Mouse (Mus musculus) stomach, embryonic 16.5 days (tissue): Measurements from ENCODE around the gene Rnf135. TPM values are rescaled to one million over a fixed set of nuclear protein-coding genes. Genes with fewer than 3 reads are reported as not detected.
A peak's percentile ranks its signal among the peaks of the same experiment; 100 is the strongest.
"Not testable (repeated sequence)": the region's sequence is repeated elsewhere in the genome, so short reads cannot be mapped to it uniquely, and the experiment has no call there.

ENCODE experiments used
- ATAC-seq: fragments of 200-750 bp; cut with Nextera tagmentation; 2 replicates; pipeline ENCODE4 v1.8.0; 2017; ENCODE audit warnings: moderate number of reproducible peaks, moderate TSS enrichment; ENCODE audit not compliant: insufficient read depth, low FRiP score
- H3K27ac ChIP-seq: fragments of 300-500 bp; sonication (generic); 2 replicates; pipeline ENCODE4 v1.5.1; 2014; ENCODE audit warnings: low read length
- H3K27me3 ChIP-seq: fragments of 300-500 bp; sonication (generic); 2 replicates; pipeline ENCODE4 v1.6.1; 2014; ENCODE audit warnings: low read length, control low read depth, mixed read lengths; ENCODE audit not compliant: control insufficient read depth, insufficient read depth
- H3K36me3 ChIP-seq: fragments of 300-500 bp; sonication (generic); 2 replicates; pipeline ENCODE4 v1.6.1; 2014; ENCODE audit warnings: low read length; ENCODE audit not compliant: control insufficient read depth, insufficient read depth
- H3K4me1 ChIP-seq: fragments of 300-500 bp; sonication (generic); 2 replicates; pipeline ENCODE4 v1.6.1; 2014; ENCODE audit warnings: low read length, control low read depth, mixed read lengths; ENCODE audit not compliant: control insufficient read depth, insufficient read depth
- H3K4me2 ChIP-seq: fragments of 300-500 bp; sonication (generic); 2 replicates; pipeline ENCODE4 v1.6.1; 2014; ENCODE audit warnings: low read depth, low read length, mixed read lengths
- H3K4me3 ChIP-seq: fragments of 300-500 bp; sonication (generic); replicated peaks from 2 replicates; pipeline ENCODE4 v1.5.1; 2014; ENCODE audit warnings: mild to moderate bottlenecking, low read length
- H3K9ac ChIP-seq: fragments of 300-500 bp; sonication (generic); 2 replicates; pipeline ENCODE4 v1.6.1; 2014; ENCODE audit warnings: low read length
- H3K9me3 ChIP-seq: fragments of 300-500 bp; sonication (generic); replicated peaks from 2 replicates; pipeline ENCODE4 v1.6.1; 2016; ENCODE audit warnings: low read length, control low read depth; ENCODE audit not compliant: control insufficient read depth
- WGBS: fragments of 180-500 bp; shearing (Covaris S2); extraction: QIAGEN DNeasy Blood & Tissue Kit; methylation state at CpG from one replicate; pipeline ENCODE4 v1.1.7; 2014; 5-methylcytosine and 5-hydroxymethylcytosine counted together
- polyA plus RNA-seq: library from polyadenylated mRNA; unstranded; fragments of >200 nt; fragmentation: Nextera tagmentation; extraction: Ambion mirVana; gene quantifications from 2 replicates; pipeline ENCODE4 v1.2.1, GENCODE M21; 2015

The Rnf135 gene
- polyA plus RNA-seq, 1 experiment from 2014 or later, result 11.6 TPM

- Histone ChIP-seq H3K4me1 (no peaks in the 10 kb centered on the region), H3K9me3 (no peaks in the 10 kb centered on the region), H3K27me3 (no peaks in the 10 kb centered on the region), H3K4me3 (no peak overlapping the region), H3K36me3 (no peaks in the 10 kb centered on the region), H3K27ac (no peak overlapping the region), H3K9ac (no peak overlapping the region), H3K4me2 (no peak overlapping the region)
- WGBS, result 80% methylated on average over 3 of the region's 3 CpGs
- ATAC-seq, result no peak
Measured at GRCm38 (mm10) chr11:80169629-80170028, 14.0 kb upstream of the Rnf135 start.

GRCm38 (mm10) chr11:80170351-80170750, 13.3 kb upstream of the Rnf135 start:
- H3K4me2 ChIP-seq, result no peak overlapping the region
- H3K27ac ChIP-seq, result no peak overlapping the region
- no peak overlapping the region for H3K9ac ChIP-seq
- no peaks in the 10 kb centered on the region for H3K4me1 ChIP-seq
- no peaks in the 10 kb centered on the region for H3K36me3 ChIP-seq
- H3K4me3 ChIP-seq, result no peak overlapping the region
- ATAC-seq, result no peak
- H3K9me3 ChIP-seq, result no peaks in the 10 kb centered on the region
- no peaks in the 10 kb centered on the region for H3K27me3 ChIP-seq
- WGBS, result 55% methylated on average over 5 of the region's 5 CpGs

DNA sequence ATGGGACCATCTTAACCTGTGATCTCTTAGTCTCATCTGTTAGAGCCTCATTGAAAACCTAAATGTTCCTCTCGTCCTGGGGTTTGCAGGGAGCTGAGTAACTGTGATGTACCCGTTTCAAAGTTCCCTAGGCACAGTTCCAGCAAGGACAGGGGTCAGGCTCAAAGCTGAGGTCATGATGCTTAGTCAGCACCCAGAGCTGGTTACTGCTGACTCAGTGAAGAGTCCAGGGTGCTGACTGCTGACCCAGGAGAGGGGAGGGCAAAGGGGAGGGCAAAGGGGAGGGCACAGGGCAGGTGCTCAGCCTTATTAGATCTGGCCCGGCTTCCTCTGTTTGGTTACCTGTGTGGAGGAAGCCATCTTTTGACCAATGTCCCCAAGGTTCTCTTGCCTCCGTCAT, 11.8 kb upstream of the Rnf135 start:
- Histone ChIP-seq H3K9ac (no peak overlapping the region), H3K4me3 (no peak overlapping the region), H3K4me2 (no peak overlapping the region), H3K27me3 (no peaks in the 10 kb centered on the region), H3K9me3 (no peaks in the 10 kb centered on the region), H3K27ac (no peak overlapping the region), H3K36me3 (no peaks in the 10 kb centered on the region), H3K4me1 (no peaks in the 10 kb centered on the region)
- WGBS, result 67% methylated on average over 4 of the region's 4 CpGs
- ATAC-seq, result peak; percentile 15; the same call in 1 of the 2 replicates

- ATAC-seq, result no peak
- 76% methylated on average over 11 of the region's 11 CpGs for WGBS
- Histone ChIP-seq H3K9ac (no peak overlapping the region), H3K36me3 (no peaks in the 10 kb centered on the region), H3K4me2 (no peak overlapping the region), H3K27me3 (no peaks in the 10 kb centered on the region), H3K9me3 (no peaks in the 10 kb centered on the region), H3K4me3 (no peak overlapping the region), H3K27ac (no peak overlapping the region), H3K4me1 (no peaks in the 10 kb centered on the region)
Measured at GRCm38 (mm10) chr11:80173963-80174670, 9.5 kb upstream of the Rnf135 start.

DNA sequence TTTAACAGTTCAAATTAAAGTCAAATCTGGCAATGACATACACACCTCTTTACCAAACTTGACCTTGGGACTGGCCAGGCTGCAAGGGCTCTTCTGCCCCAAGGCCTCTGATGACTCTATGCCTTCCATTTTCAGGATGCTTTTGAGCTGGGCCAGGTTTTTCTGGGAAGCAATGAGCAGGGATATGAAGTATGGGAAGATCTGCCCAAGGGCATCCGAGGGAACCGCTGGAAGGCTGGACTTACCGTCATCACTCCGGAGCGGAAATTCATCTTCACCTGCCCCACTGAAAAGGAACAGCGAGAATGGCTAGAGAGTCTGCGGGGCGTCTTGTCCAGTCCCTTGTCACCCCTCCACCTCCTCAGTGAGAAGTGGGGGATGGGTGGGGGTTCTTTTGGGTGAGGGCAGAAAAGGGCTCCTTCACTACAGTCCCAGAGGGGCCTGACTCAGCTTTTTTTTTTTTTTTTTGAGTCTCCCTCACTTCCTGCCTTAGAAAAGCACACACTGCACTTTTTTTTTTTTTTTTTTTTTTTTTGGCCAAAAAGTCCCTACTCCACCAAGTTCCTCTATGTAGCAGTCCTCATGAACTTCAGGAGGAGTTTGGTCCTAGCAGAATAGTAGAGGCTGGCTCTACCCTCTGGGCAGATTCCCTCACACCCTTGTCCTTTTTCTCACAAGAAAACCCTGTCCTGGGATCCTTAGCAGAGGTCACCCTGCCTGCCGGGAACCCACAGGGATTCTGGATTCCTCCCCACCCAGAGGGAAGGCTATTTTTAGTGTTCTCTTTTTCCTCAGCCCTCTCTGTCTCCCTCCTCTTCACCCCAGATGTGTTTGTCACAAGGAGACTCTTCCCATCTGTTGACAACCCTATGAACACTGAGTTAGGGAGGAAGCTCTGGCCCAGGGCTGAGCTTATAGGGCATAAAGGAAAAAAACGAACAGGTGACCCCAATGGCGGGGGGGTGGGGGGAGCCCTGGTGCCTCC, 6.4 kb upstream of the Rnf135 start:
- H3K27me3 ChIP-seq, result no peaks in the 10 kb centered on the region
- H3K9me3 ChIP-seq, result no peaks in the 10 kb centered on the region
- no peaks in the 10 kb centered on the region for H3K36me3 ChIP-seq
- no peak overlapping the region for H3K4me2 ChIP-seq
- H3K4me1 ChIP-seq, result no peaks in the 10 kb centered on the region
- 66% methylated on average over 11 of the region's 11 CpGs for WGBS
- H3K27ac ChIP-seq, result peak overlapping the region; percentile 33
- peak overlapping the region; percentile 31; the same call in 1 of the 2 replicates for H3K9ac ChIP-seq
- ATAC-seq, result no peak
- H3K4me3 ChIP-seq, result no peak overlapping the region

GRCm38 (mm10) chr11:80178316-80178715, 5.3 kb upstream of the Rnf135 start:
- no peaks in the 10 kb centered on the region for H3K4me1 ChIP-seq
- no peak overlapping the region for H3K9ac ChIP-seq
- H3K4me2 ChIP-seq, result no peak overlapping the region
- no peak for ATAC-seq
- H3K27me3 ChIP-seq, result no peaks in the 10 kb centered on the region
- H3K9me3 ChIP-seq, result no peaks in the 10 kb centered on the region
- WGBS, result 79% methylated on average over 8 of the region's 8 CpGs
- no peaks in the 10 kb centered on the region for H3K36me3 ChIP-seq
- H3K4me3 ChIP-seq, result no peak overlapping the region
- H3K27ac ChIP-seq, result no peak overlapping the region

- Histone ChIP-seq H3K4me2 (no peak overlapping the region), H3K27ac (no peak overlapping the region), H3K4me1 (no peaks in the 10 kb centered on the region), H3K27me3 (no peaks in the 10 kb centered on the region), H3K9me3 (no peaks in the 10 kb centered on the region), H3K36me3 (no peaks in the 10 kb centered on the region), H3K9ac (no peak overlapping the region), H3K4me3 (no peak overlapping the region)
- WGBS, result 67% methylated on average over 5 of the region's 5 CpGs
- no peak for ATAC-seq
Measured at GRCm38 (mm10) chr11:80181021-80181749, 2.5 kb upstream of the Rnf135 start.

GRCm38 (mm10) chr11:80183054-80183704, 472 bp upstream of the Rnf135 start:
- peak; percentile 71; the same call in 1 of the 2 replicates for ATAC-seq
- WGBS, result 40% methylated on average over 12 of the region's 12 CpGs
- H3K36me3 ChIP-seq, result not testable (repeated sequence)

More at GRCm38 (mm10) chr11:80183054-80183704, 472 bp upstream of the Rnf135 start:
- not testable (repeated sequence) for H3K27me3 ChIP-seq, H3K9me3 ChIP-seq, H3K4me1 ChIP-seq
- Histone ChIP-seq H3K9ac (peak overlapping the region; percentile 96), H3K27ac (peak overlapping the region; percentile 88), H3K4me3 (peak overlapping the region; percentile 90), H3K4me2 (peak overlapping the region; percentile 69)
